Mouse (Mus musculus) thymus, adult 2 months (tissue): ENCODE measurements around the gene Wnt10b. TPM values are rescaled to one million over a fixed set of nuclear protein-coding genes. Genes with fewer than 3 reads are reported as not detected.

Experiments used
- DNase-seq: peaks from one replicate; pipeline ENCODE4 v3.0.0; 2021
- H3K27ac ChIP-seq: fragments of 200-500 bp; 2 replicates; pipeline ENCODE4 v1.5.1; 2012; ENCODE audit warnings: low read length, control low read depth; ENCODE audit not compliant: control insufficient read depth, insufficient read depth
- H3K27me3 ChIP-seq: fragments of 200-500 bp; 2 replicates; pipeline ENCODE4 v1.6.1; 2012; ENCODE audit warnings: mild to moderate bottlenecking, low read length, moderate library complexity, mixed read lengths; ENCODE audit not compliant: control insufficient read depth, insufficient read depth
- H3K36me3 ChIP-seq: fragments of 200-500 bp; 2 replicates; pipeline ENCODE4 v1.6.1; 2012; ENCODE audit warnings: mild to moderate bottlenecking, low read length, moderate library complexity; ENCODE audit not compliant: control insufficient read depth, insufficient read depth
- H3K4me1 ChIP-seq: fragments of 200-500 bp; replicated peaks from 2 replicates; pipeline ENCODE4 v1.6.1; 2012; ENCODE audit warnings: low read length; ENCODE audit not compliant: control insufficient read depth, insufficient read depth
- H3K4me3 ChIP-seq: fragments of 200-500 bp; 2 replicates; pipeline ENCODE4 v1.5.1; 2012; ENCODE audit warnings: mild to moderate bottlenecking, low read length, control low read depth, moderate library complexity; ENCODE audit not compliant: control insufficient read depth, insufficient read depth
- CTCF ChIP-seq: fragments of 200-500 bp; IDR thresholded peaks from 2 replicates; pipeline ENCODE4 v1.5.1; 2012; ENCODE audit warnings: mild to moderate bottlenecking, control low read depth, low read length, moderate library complexity, borderline replicate concordance; ENCODE audit not compliant: control insufficient read depth, poor library complexity, insufficient read depth; ENCODE audit errors: extremely low read depth
- POLR2A ChIP-seq: fragments of 200-500 bp; IDR thresholded peaks from 2 replicates; pipeline ENCODE4 v1.6.1; 2012; ENCODE audit warnings: mild to moderate bottlenecking, low read length, control low read depth, moderate library complexity; ENCODE audit not compliant: control insufficient read depth, poor library complexity, insufficient read depth; ENCODE audit errors: extremely low read depth
- WGBS: fragments of 180-500 bp; shearing (Covaris S2); methylation state at CpG from one replicate; pipeline ENCODE4 v1.1.7; 2018; 5-methylcytosine and 5-hydroxymethylcytosine counted together
- polyA plus RNA-seq: library from polyadenylated mRNA; depleted of rRNA; stranded (reverse); fragments of >200 nt; gene quantifications from 2 replicates; pipeline ENCODE4 v1.2.3, GENCODE M21; 2012; rRNA removed

The Wnt10b gene
- polyA plus RNA-seq, 1 experiment, result 3.9 TPM

DNA sequence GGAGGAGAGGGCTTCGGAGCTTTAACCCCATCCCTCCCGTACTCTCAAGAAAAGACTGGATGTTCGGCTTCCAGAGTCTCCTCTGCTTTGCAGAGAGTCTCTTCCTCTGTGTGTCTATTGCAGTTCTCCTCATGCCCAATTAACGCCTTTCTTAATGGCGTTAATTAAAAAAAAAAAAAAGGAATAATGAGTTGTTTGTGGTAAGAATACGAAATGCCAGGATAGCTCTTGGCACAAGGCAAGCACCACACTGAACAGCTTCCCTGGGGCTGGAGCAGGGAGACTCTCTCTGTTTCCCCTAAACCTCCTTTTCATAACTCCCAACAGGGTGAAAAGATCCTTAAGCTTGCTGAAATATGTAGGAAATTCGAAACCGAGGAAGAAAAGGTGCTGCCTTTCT is 55.8 kb downstream of the Wnt10b start:
- 90% methylated on average over 8 of the region's 8 CpGs for WGBS
- no peak overlapping the region for H3K27ac ChIP-seq

More for the DNA sequence above, 55.8 kb downstream of the Wnt10b start:
- H3K4me3 ChIP-seq, result no peak overlapping the region
- no peaks in the 10 kb centered on the region; the same call in 1 of the 2 replicates for H3K27me3 ChIP-seq
- H3K36me3 ChIP-seq, result no peaks in the 10 kb centered on the region
- peaks cover 16% of the 10 kb centered on the region for H3K4me1 ChIP-seq
- TF ChIP-seq CTCF (no peak), POLR2A (no peak)
- DNase-seq, result no peak

Other genes with a start within 250 kb of the Wnt10b start
- gene Kansl2, start 243.9 kb downstream of the Wnt10b start, polyA plus RNA-seq, result 71.6 and 78.4 TPM in 2 replicates
- 26.8 and 32.0 TPM in 2 replicates for gene Ccnt1, start 207.2 kb downstream of the Wnt10b start, polyA plus RNA-seq
- 0.31 TPM in 1 of 2 replicates, not detected in the other for gene 4930415O20Rik, start 207.1 kb downstream of the Wnt10b start, polyA plus RNA-seq
- gene Adcy6, start 168.1 kb downstream of the Wnt10b start, polyA plus RNA-seq, result 211 and 230 TPM in 2 replicates
- 102 and 127 TPM in 2 replicates for gene Cacnb3, start 147.3 kb downstream of the Wnt10b start, polyA plus RNA-seq
- gene Ddx23, start 115.3 kb downstream of the Wnt10b start, polyA plus RNA-seq, result 59.7 and 65.5 TPM in 2 replicates
- gene Rnd1, start 100.7 kb downstream of the Wnt10b start, polyA plus RNA-seq, result 2.6 and 2.8 TPM in 2 replicates
- 0.04 and 0.09 TPM in 2 replicates for gene Ccdc65, start 69.9 kb downstream of the Wnt10b start, polyA plus RNA-seq
- 2.1 and 3.1 TPM in 2 replicates for gene Fkbp11, start 50.0 kb downstream of the Wnt10b start, polyA plus RNA-seq
- gene Arf3, start 14.9 kb downstream of the Wnt10b start, polyA plus RNA-seq, result 165 and 182 TPM in 2 replicates
- 0.07 and 0.22 TPM in 2 replicates for gene Wnt1, start 11.7 kb upstream of the Wnt10b start, polyA plus RNA-seq
- 0.26 and 0.65 TPM in 2 replicates for gene Ddn, start 31.3 kb upstream of the Wnt10b start, polyA plus RNA-seq
- gene Prkag1, start 53.4 kb upstream of the Wnt10b start, polyA plus RNA-seq, result 90.7 and 105 TPM in 2 replicates
- gene Kmt2d, start 93.1 kb upstream of the Wnt10b start, polyA plus RNA-seq, result 69.1 and 93.4 TPM in 2 replicates
- 8.0 and 9.8 TPM in 2 replicates for gene Rhebl1, start 116.4 kb upstream of the Wnt10b start, polyA plus RNA-seq
- 1.1 and 2.6 TPM in 2 replicates for gene Dhh, start 120.4 kb upstream of the Wnt10b start, polyA plus RNA-seq
- gene Lmbr1l, start 140.1 kb upstream of the Wnt10b start, polyA plus RNA-seq, result 390 and 404 TPM in 2 replicates
- 3,866 and 5,106 TPM in 2 replicates for gene Tuba1b, start 156.4 kb upstream of the Wnt10b start, polyA plus RNA-seq
- gene Gm49450, start 175.4 kb upstream of the Wnt10b start, polyA plus RNA-seq, result 82.1 and 153 TPM in 2 replicates
- gene Tuba1a, start 175.6 kb upstream of the Wnt10b start, polyA plus RNA-seq, result 373 and 432 TPM in 2 replicates